Mouse (Mus musculus) liver, embryonic 14.5 days (tissue): ENCODE data around the gene Sox8.

Experiments
- CTCF ChIP-seq: IDR thresholded peaks from 2 replicates; pipeline ENCODE4 v1.5.1; 2016; ENCODE audit warnings: antibody characterized with exemption, low read depth, control low read depth
- EP300 ChIP-seq: IDR thresholded peaks from 2 replicates; pipeline ENCODE4 v1.6.1; 2016; ENCODE audit warnings: antibody characterized with exemption, low read depth

DNA sequence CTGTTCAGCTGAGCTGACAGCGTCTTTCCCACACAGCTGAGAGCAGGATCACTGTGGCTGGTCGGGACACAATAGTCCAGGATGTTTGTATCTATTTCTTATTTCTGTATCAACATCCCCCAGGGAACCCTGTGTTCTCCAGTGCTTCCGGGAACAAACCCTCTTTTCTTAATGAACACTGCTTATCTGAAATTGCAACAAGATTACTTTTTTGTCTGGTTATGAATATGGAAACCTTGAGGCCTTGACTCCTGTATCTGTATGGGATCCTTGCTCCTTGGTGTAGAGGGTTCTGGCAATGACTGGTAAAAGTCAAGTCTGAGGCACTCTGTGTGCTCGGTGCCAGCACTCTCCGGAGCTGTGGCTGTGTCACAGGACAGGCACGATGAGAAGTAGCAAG lies 19.6 kb upstream of the Sox8 start:
- TF ChIP-seq EP300 (no peak), CTCF (no peak)
